Mouse (Mus musculus): ENCODE data around the gene Cox17. TPM values are rescaled to one million over a fixed set of nuclear protein-coding genes. Genes with fewer than 3 reads are reported as not detected.

Gene Cox17
- polyA plus RNA-seq, 1 experiment from 2014 or later, result 305 TPM

DNA sequence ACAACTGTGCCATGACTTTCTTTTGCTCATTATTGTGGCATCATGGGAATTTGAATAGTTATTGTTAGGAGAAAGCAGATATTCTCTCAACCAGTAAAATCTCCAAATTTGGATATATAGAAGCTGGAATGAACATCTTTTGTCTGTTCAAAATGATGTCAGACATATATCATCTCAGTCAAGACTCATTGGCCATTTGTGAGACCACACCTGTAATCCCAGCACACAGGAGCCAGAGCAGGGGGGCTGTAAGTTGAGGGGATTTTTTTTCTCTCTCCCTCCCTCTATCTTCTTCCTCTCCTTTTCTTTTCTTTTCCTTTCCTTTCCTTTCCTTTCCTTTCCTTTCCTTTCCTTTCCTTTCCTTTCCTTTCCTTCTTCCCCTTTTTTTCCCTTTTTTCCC, 6.1 kb downstream of the Cox17 start:
- ATAC-seq (replicated peaks; ENCODE audit: low FRiP score, low read depth), result no peak
- no peak overlapping the region for H3K9ac ChIP-seq (ENCODE audit: low read depth, low read length)
- no peak overlapping the region for H3K4me2 ChIP-seq (ENCODE audit: low read length)
- no peak for DNase-seq (ENCODE audit: low spot score)
- H3K9me3 ChIP-seq (replicated peaks; ENCODE audit: low read length), result no peaks in the 10 kb centered on the region
- peaks cover 2% of the 10 kb centered on the region; the same call in 1 of the 2 replicates for H3K4me1 ChIP-seq (replicated peaks; ENCODE audit: insufficient read depth, low read length)
- H3K36me3 ChIP-seq (ENCODE audit: insufficient read depth, low read length), result peaks cover 30% of the 10 kb centered on the region; the same call in 1 of the 2 replicates
- no peak overlapping the region for H3K4me3 ChIP-seq (replicated peaks; ENCODE audit: low read depth, low read length)
- H3K27me3 ChIP-seq (ENCODE audit: insufficient read depth, low read length), result no peaks in the 10 kb centered on the region
- H3K27ac ChIP-seq, result no peak overlapping the region
- TF ChIP-seq CTCF (IDR thresholded peaks at IDR 0.05; ENCODE audit: low read depth), result no peak

DNA sequence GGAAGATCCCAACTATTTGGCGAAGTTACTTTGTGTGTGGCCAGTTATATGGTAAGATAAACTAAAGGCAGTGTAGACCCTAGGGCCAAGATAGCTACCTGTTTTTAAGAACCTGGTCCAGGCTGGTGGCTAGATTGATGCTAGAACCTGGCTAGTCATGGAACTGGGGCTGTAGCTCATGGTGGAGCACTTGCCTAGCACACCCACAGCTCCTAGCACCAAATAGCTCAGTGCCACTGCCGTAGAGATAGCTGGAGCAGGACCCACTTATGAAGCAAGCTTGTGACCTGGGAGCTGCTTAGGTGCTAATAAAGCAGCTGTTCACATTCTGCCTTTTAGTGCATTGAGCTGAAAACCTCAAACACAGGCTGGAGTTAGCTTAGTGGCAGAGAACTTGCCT, 6.9 kb downstream of the Cox17 start:
- H3K27me3 ChIP-seq (ENCODE audit: insufficient read depth, low read length), result no peaks in the 10 kb centered on the region
- no peak for DNase-seq (ENCODE audit: low spot score)
- WGBS, result 93% methylated on average over 2 of the region's 2 CpGs
- ATAC-seq (replicated peaks; ENCODE audit: low FRiP score, low read depth), result no peak
- no peak overlapping the region for H3K4me3 ChIP-seq (replicated peaks; ENCODE audit: low read depth, low read length)
- peaks cover 30% of the 10 kb centered on the region; the same call in 1 of the 2 replicates for H3K36me3 ChIP-seq (ENCODE audit: insufficient read depth, low read length)
- no peak overlapping the region for H3K4me2 ChIP-seq (ENCODE audit: low read length)
- TF ChIP-seq CTCF (IDR thresholded peaks at IDR 0.05; ENCODE audit: low read depth), result no peak
- H3K4me1 ChIP-seq (replicated peaks; ENCODE audit: insufficient read depth, low read length), result no peaks in the 10 kb centered on the region
- H3K27ac ChIP-seq, result no peak overlapping the region
- no peaks in the 10 kb centered on the region for H3K9me3 ChIP-seq (replicated peaks; ENCODE audit: low read length)
- H3K9ac ChIP-seq (ENCODE audit: low read depth, low read length), result no peak overlapping the region

DNA sequence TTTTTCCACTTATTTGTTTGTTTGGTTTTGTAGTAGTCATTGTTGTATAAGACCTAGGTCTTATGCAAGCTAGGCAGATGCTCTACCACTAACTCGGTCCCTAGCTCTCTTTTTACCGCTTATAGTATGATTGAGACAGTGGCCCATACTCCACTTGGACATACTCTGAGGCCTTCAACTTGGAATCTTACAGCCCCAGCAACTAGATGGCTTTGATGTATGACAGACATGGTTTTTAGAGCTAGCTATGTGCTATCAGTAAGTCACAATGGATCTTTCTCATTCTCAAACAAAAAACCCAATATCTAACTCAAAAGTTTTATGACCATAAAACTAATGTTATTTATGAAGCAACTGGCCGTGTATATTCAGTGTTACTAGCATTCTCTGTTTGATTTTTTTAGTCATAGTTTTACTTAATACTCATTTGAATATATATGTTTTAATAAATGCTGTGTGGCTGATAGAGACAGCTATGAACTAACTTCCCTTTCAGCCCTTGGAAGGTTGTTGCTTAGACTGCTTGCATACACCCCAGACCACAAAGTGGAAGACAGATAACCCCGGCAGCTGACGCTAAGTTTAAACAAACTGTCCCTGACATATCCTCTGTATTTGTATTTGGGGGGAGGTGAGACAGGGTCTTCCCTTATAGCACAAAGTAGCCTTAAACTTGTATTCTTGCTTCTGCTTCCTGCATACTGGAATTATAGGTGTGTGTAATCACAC, 7.6 kb downstream of the Cox17 start:
- no peaks in the 10 kb centered on the region for H3K4me1 ChIP-seq (replicated peaks; ENCODE audit: insufficient read depth, low read length)
- 89% methylated on average over 5 of the region's 5 CpGs for WGBS
- no peak for TF ChIP-seq CTCF (IDR thresholded peaks at IDR 0.05; ENCODE audit: low read depth)
- no peak overlapping the region for H3K4me2 ChIP-seq (ENCODE audit: low read length)
- H3K4me3 ChIP-seq (replicated peaks; ENCODE audit: low read depth, low read length), result no peak overlapping the region
- H3K27me3 ChIP-seq (ENCODE audit: insufficient read depth, low read length), result no peaks in the 10 kb centered on the region
- H3K36me3 ChIP-seq (ENCODE audit: insufficient read depth, low read length), result peaks cover 29% of the 10 kb centered on the region; the same call in 1 of the 2 replicates
- DNase-seq (ENCODE audit: low spot score) (no peak), ATAC-seq (replicated peaks; ENCODE audit: low FRiP score, low read depth) (no peak)
- H3K9ac ChIP-seq (ENCODE audit: low read depth, low read length), result no peak overlapping the region
- H3K9me3 ChIP-seq (replicated peaks; ENCODE audit: low read length), result no peaks in the 10 kb centered on the region
- H3K27ac ChIP-seq, result no peak overlapping the region

DNA sequence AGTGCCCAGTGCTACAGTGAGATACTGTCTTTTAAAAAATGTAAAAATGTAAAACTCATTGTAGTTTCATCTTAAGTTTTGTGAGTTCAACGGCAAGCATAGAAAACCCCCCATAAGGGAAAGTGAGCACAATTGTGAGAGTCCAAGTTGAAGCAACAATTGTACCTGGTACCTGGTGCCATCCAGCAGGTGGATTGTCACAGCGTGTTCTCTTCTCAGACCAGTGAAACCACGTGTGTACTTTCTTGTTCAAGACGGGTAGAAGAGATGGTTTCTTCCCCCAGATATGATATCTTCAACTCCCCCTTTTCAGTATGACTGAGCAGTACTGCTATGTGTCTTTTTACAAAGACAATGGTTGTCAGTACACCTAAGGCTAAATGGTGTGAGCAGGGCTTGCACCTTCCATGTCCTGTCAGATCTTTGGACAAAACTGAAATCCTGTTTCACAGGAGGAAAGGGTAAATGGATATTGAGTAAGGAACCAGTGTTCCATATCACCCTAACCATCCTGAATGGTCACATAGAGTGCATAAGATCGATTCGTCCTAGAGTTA, 11.5 kb downstream of the Cox17 start:
- DNase-seq (ENCODE audit: low spot score) (no peak), ATAC-seq (replicated peaks; ENCODE audit: low FRiP score, low read depth) (no peak)
- Histone ChIP-seq H3K4me1 (replicated peaks; ENCODE audit: insufficient read depth, low read length) (0 out of 2 replicates have a peak, but pooled peaks cover 3% of the 10 kb centered on the region), H3K36me3 (ENCODE audit: insufficient read depth, low read length) (0 out of 2 replicates have a peak, but pooled peaks cover 9% of the 10 kb centered on the region), H3K4me2 (ENCODE audit: low read length) (no peak overlapping the region), H3K4me3 (replicated peaks; ENCODE audit: low read depth, low read length) (no peak overlapping the region), H3K9me3 (replicated peaks; ENCODE audit: low read length) (no peaks in the 10 kb centered on the region), H3K27me3 (ENCODE audit: insufficient read depth, low read length) (no peaks in the 10 kb centered on the region), H3K27ac (no peak overlapping the region), H3K9ac (ENCODE audit: low read depth, low read length) (no peak overlapping the region)
- WGBS, result 86% methylated on average over 6 of the region's 6 CpGs
- no peak for TF ChIP-seq CTCF (IDR thresholded peaks at IDR 0.05; ENCODE audit: low read depth)

DNA sequence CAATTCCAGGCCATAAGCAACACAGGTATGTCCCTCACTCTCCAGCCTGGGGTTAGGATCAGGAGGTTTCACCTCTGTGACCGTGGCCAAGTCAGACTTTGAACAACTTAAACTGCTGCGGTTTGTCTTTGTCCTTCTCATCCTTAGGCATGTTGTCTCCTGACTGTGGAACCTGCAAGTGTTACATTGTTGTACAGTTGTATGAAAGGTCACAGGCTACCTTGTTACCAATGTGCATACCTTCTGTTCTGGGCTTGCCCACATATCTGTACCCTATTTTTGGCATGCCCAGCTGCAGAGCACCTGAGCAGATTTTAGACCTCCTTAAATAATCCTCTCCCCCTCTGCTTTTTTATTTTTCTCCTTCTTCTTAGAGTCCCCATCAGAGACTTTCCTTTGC, 12.4 kb downstream of the Cox17 start:
- TF ChIP-seq CTCF (IDR thresholded peaks at IDR 0.05; ENCODE audit: low read depth), result no peak
- no peak for DNase-seq (ENCODE audit: low spot score)
- 0 out of 2 replicates have a peak, but pooled peaks cover 3% of the 10 kb centered on the region for H3K4me1 ChIP-seq (replicated peaks; ENCODE audit: insufficient read depth, low read length)
- 85% methylated on average over 2 of the region's 2 CpGs for WGBS
- no peak overlapping the region for H3K4me2 ChIP-seq (ENCODE audit: low read length)
- H3K27ac ChIP-seq, result no peak overlapping the region
- H3K36me3 ChIP-seq (ENCODE audit: insufficient read depth, low read length), result 0 out of 2 replicates have a peak, but pooled peaks cover 6% of the 10 kb centered on the region
- no peaks in the 10 kb centered on the region for H3K27me3 ChIP-seq (ENCODE audit: insufficient read depth, low read length)
- H3K9me3 ChIP-seq (replicated peaks; ENCODE audit: low read length), result no peaks in the 10 kb centered on the region
- no peak for ATAC-seq (replicated peaks; ENCODE audit: low FRiP score, low read depth)
- H3K4me3 ChIP-seq (replicated peaks; ENCODE audit: low read depth, low read length), result no peak overlapping the region
- H3K9ac ChIP-seq (ENCODE audit: low read depth, low read length), result no peak overlapping the region

DNA sequence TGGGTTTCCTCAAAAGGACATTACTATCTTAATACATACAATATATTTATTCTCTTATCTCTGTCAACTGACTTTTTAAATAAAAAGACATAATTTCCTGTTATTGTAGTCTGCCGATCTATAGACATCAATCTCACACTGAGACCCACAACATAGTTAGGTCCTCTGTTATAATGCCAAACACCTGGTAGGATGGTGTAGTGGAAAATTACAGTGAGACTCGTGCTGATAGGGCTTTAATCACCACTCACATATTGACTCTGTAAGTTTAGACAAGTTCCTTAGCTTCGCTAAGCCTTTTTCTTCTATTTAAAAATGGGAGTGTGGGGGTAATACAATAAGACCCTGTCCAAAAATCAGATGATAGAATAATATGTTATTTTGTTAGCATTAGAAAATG, 13.1 kb downstream of the Cox17 start:
- 69% methylated on average over 3 of the region's 3 CpGs for WGBS
- no peak overlapping the region for H3K9ac ChIP-seq (ENCODE audit: low read depth, low read length)

More for the DNA sequence above, 13.1 kb downstream of the Cox17 start:
- no peaks in the 10 kb centered on the region for H3K27me3 ChIP-seq (ENCODE audit: insufficient read depth, low read length)
- TF ChIP-seq CTCF (IDR thresholded peaks at IDR 0.05; ENCODE audit: low read depth), result no peak
- ATAC-seq (replicated peaks; ENCODE audit: low FRiP score, low read depth), result no peak
- no peak overlapping the region for H3K4me2 ChIP-seq (ENCODE audit: low read length)
- 0 out of 2 replicates have a peak, but pooled peaks cover 6% of the 10 kb centered on the region for H3K36me3 ChIP-seq (ENCODE audit: insufficient read depth, low read length)
- H3K4me1 ChIP-seq (replicated peaks; ENCODE audit: insufficient read depth, low read length), result 0 out of 2 replicates have a peak, but pooled peaks cover 3% of the 10 kb centered on the region
- H3K27ac ChIP-seq, result no peak overlapping the region
- H3K4me3 ChIP-seq (replicated peaks; ENCODE audit: low read depth, low read length), result no peak overlapping the region
- H3K9me3 ChIP-seq (replicated peaks; ENCODE audit: low read length), result no peaks in the 10 kb centered on the region
- DNase-seq (ENCODE audit: low spot score), result no peak

All from kidney, postnatal 0 days (tissue).